Mouse (Mus musculus): ENCODE data around the gene Draxin.

DNA sequence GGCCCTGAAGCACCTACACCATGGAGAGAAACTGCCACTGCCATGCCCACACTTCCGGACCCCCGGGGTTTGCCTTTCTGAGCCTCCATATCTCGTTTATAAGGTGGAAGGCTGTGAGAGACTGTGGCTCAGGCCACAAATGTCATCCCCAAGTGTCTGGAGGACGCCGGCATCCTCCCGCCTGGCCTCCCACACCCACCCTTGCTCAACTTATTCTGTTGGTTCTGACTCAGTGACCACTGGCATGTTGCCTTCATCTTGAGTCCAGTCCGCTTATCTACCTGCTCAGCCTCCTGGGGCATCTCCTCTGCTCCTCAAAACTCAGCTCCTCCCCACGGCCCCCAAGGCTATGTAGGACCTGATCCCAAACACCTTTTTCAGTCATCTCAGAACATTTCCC is 63.2 kb downstream of the Draxin start:
- TF ChIP-seq CTCF (IDR thresholded peaks at IDR 0.05; ENCODE audit: control insufficient read depth, insufficient read depth, low read length) (no peak), POLR2A (IDR thresholded peaks at IDR 0.05; ENCODE audit: borderline replicate concordance, control insufficient read depth, low read depth, low read length) (no peak)
